Mouse (Mus musculus) liver, postnatal 0 days (tissue): ENCODE data around the gene Fam189a2.

Experiments used
- CTCF ChIP-seq: sonication (generic); IDR thresholded peaks from 2 replicates; pipeline ENCODE4 v1.5.1; 2016; ENCODE audit warnings: antibody characterized with exemption, low read depth
- EP300 ChIP-seq: IDR thresholded peaks from 2 replicates; pipeline ENCODE4 v1.6.1; 2016; ENCODE audit warnings: antibody characterized with exemption, low read depth, mild to moderate bottlenecking

DNA sequence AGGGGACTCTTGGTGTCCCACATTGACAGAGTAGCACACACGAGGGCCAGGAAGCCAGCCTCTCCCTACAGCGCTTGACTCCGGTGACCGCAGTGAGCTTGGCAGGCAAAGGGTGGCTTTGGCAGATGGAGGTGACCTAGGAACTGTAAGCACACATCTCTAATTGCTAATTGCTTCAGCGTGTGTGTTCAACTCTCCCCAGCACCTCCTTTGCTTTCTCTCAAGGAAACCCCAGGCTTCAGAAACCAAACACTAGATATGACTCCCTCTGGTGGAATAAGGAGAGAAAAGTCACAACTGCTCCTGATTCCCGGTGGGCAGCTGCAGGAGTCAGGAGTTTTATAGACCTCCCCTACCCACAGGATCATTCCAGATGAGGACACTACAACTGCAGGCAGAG lies 71.9 kb downstream of the Fam189a2 start:
- TF ChIP-seq EP300 (no peak), CTCF (no peak)
